ENCODE assay signal across 8 mouse cellular contexts in genomic region chr19:41894959-41895358, GRCm38 (mm10). TPM values are rescaled to one million over a fixed set of nuclear protein-coding genes. Genes with fewer than 3 reads are reported as not detected.
DNase-seq lines count a peak whose midpoint lies in the region; ATAC-seq and TF ChIP-seq lines count a peak whose summit lies in the region.

No protein-coding gene starts in this region.

- WGBS in heart, adult 2 months: 26% methylated on average over 7 of the region's 7 CpGs
- 56% methylated on average over 7 of the region's 7 CpGs for WGBS in midbrain, embryonic 10.5 days

- peak overlapping the region; percentile 68 for H3K27ac ChIP-seq in heart, adult 2 months
- H3K27ac ChIP-seq in MEL (ENCODE audit: control insufficient read depth, low read depth, low read length): peak overlapping the region; percentile 77; the same call in 1 of the 2 replicates
- no peak overlapping the region for H3K27ac ChIP-seq in midbrain, embryonic 10.5 days (replicated peaks)

- no peaks in the 10 kb centered on the region for H3K79me2 ChIP-seq in heart, adult 2 months (replicated peaks; ENCODE audit: control insufficient read depth, insufficient read depth, low read length)
- peaks cover 22% of the 10 kb centered on the region for H3K79me2 ChIP-seq in MEL (ENCODE audit: control insufficient read depth, insufficient read depth, low read length, poor library complexity)

- H3K4me1 ChIP-seq in heart, adult 2 months (ENCODE audit: control insufficient read depth, insufficient read depth, low read length): 0 out of 2 replicates have a peak, but pooled peaks cover 1% of the 10 kb centered on the region
- peaks cover 5 to 15% of the 10 kb centered on the region in 2 experiments; a peak in 3 of 4 replicates for H3K4me1 ChIP-seq in MEL (ENCODE audit: control insufficient read depth in 1 of 2, insufficient read depth in 2 of 2, low read length in 2 of 2)
- H3K4me1 ChIP-seq in midbrain, embryonic 10.5 days: peaks cover 22% of the 10 kb centered on the region

- no peak for TF ChIP-seq RAD21 in MEL (IDR thresholded peaks at IDR 0.05; ENCODE audit: low read depth, low read length)

- TF ChIP-seq POLR2A in heart, adult 2 months (IDR thresholded peaks at IDR 0.05; ENCODE audit: insufficient read depth, low read depth, low read length): no peak
- TF ChIP-seq POLR2A in MEL (IDR thresholded peaks at IDR 0.05; ENCODE audit: control insufficient read depth in 1 of 2, insufficient read depth in 1 of 2, low read depth in 1 of 2, low read length in 2 of 2, poor library complexity in 1 of 2): no peak

- H3K4me3 ChIP-seq in heart, adult 2 months: peak overlapping the region; percentile 69
- peak overlapping the region; percentile 86 to 87 for H3K4me3 ChIP-seq in MEL (ENCODE audit: control insufficient read depth in 1 of 2, insufficient read depth in 1 of 2, low read depth in 2 of 2, low read length in 2 of 2)
- H3K4me3 ChIP-seq in midbrain, embryonic 10.5 days: peak overlapping the region; percentile 93

- H3K36me3 ChIP-seq in heart, adult 2 months (ENCODE audit: control insufficient read depth, insufficient read depth, low read length): no peaks in the 10 kb centered on the region
- peaks cover 2 to 16% of the 10 kb centered on the region in 2 experiments for H3K36me3 ChIP-seq in MEL (ENCODE audit: control insufficient read depth in 1 of 2, insufficient read depth in 2 of 2, low read length in 2 of 2)
- peaks cover 28% of the 10 kb centered on the region for H3K36me3 ChIP-seq in midbrain, embryonic 10.5 days

- H3K9ac ChIP-seq in heart, adult 2 months (ENCODE audit: low read depth, low read length): no peak overlapping the region
- peak overlapping the region; percentile 84 for H3K9ac ChIP-seq in MEL (ENCODE audit: control insufficient read depth, low read depth, low read length, poor library complexity, severe bottlenecking)

- DNase-seq in heart, adult 2 months: peak; percentile 29 to 30
- DNase-seq in heart, postnatal 36 days: no peak
- peak; percentile 69 for DNase-seq in MEL (ENCODE audit: low read depth, low spot score)
- DNase-seq in heart, postnatal 10 days: peak; percentile 32 to 35
- no peak for DNase-seq in midbrain, embryonic 10.5 days (ENCODE audit: low spot score)
- no peak for DNase-seq in yolk sac, embryonic 10.5 days (ENCODE audit: low spot score)
- no peak for DNase-seq in right cerebral cortex, postnatal 36 days (ENCODE audit: low spot score in 2 of 2)

- no peak for TF ChIP-seq EP300 in heart, adult 2 months (IDR thresholded peaks at IDR 0.05; ENCODE audit: insufficient read depth, low read depth, low read length)
- no peak for TF ChIP-seq EP300 in MEL (IDR thresholded peaks at IDR 0.05; ENCODE audit: low read depth in 1 of 2, low read length in 2 of 2)

- intact Hi-C loops in heart, adult 2 months (cut with DNase I): loop anchor here (5.0 kb wide), 1 partner anchor 37 kb away; the partner anchor contains the start of genes Exosc1 and Zdhhc16
- intact Hi-C loops in heart, postnatal 36 days (cut with DNase I): loop anchor here (1.0 kb wide), 1 partner anchor 38 kb away; the partner anchor contains the start of genes Exosc1 and Zdhhc16
- intact Hi-C loops in heart, postnatal 10 days (cut with DNase I): no loop called here

- no peaks in the 10 kb centered on the region for H3K9me3 ChIP-seq in MEL (replicated peaks; ENCODE audit: insufficient read depth, low read length)
- H3K9me3 ChIP-seq in midbrain, embryonic 10.5 days (replicated peaks): no peaks in the 10 kb centered on the region

- TF ChIP-seq CTCF in heart, adult 2 months (IDR thresholded peaks at IDR 0.05): no peak
- no peak for TF ChIP-seq CTCF in MEL (IDR thresholded peaks at IDR 0.05 in 2 of 3, conservative IDR thresholded peaks at IDR 0.05 in 1 of 3; ENCODE audit: control insufficient read depth in 1 of 3, insufficient read depth in 1 of 3, low read depth in 2 of 3, low read length in 3 of 3, poor library complexity in 1 of 3, severe bottlenecking in 1 of 3)

- no peak for ATAC-seq in activated CD4-positive, CD25-positive, alpha-beta regulatory T cell, adult 4 months

- no peaks in the 10 kb centered on the region for H3K27me3 ChIP-seq in heart, adult 2 months (ENCODE audit: control insufficient read depth, insufficient read depth, low read length)
- no peaks in the 10 kb centered on the region for H3K27me3 ChIP-seq in MEL (ENCODE audit: control insufficient read depth in 1 of 2, insufficient read depth in 2 of 2, low read length in 2 of 2)
- no peaks in the 10 kb centered on the region for H3K27me3 ChIP-seq in midbrain, embryonic 10.5 days (ENCODE audit: low read depth, poor library complexity, severe bottlenecking)

TF ChIP-seq in MEL, 35 proteins besides CTCF, POLR2A, EP300 and RAD21:
- peak; percentile 40; the same call in 1 of the 2 replicates for TF ChIP-seq ETS1 (IDR thresholded peaks at IDR 0.05; ENCODE audit: low read depth, low read length)
- TF ChIP-seq CHD2 (IDR thresholded peaks at IDR 0.05; ENCODE audit: low read length): no peak
- TF ChIP-seq SIN3A (IDR thresholded peaks at IDR 0.05; ENCODE audit: low read length): no peak
- TF ChIP-seq NELFE (IDR thresholded peaks at IDR 0.05; ENCODE audit: low read depth, low read length): 0 out of 2 replicates have a peak, but pooled peaks have one; percentile 23

RNA-seq across cellular contexts. Expression of gene Rrp12, which starts 1.0 kb away (rescaled TPM):
- 10 to 100 TPM; 13.7 to 17.4 TPM for total RNA-seq in heart, adult 2 months (2021)
- polyA plus RNA-seq in heart, adult 2 months (2012; rRNA removed): 6.6 and 6.9 TPM in 2 replicates
- total RNA-seq in heart, postnatal 36 days (2021): 10 to 100 TPM; 17.0 to 17.3 TPM
- 93.8 and 106 TPM in 2 replicates for total RNA-seq in MEL (2012; rRNA removed)
- polyA plus RNA-seq in MEL (2012; ENCODE audit: insufficient read depth in 1 of 2, insufficient read length in 2 of 2, low read depth in 1 of 2, low replicate concordance in 2 of 2, missing spikeins in 1 of 2): 100 to 1,000 TPM in 1 of 2 experiments, 10 to 100 TPM in 1; 44.5 to 134 TPM
- total RNA-seq in heart, postnatal 10 days (2021): 10 to 100 TPM; 17.7 to 20.9 TPM
- 34.0 and 35.4 TPM in 2 replicates for polyA plus RNA-seq in midbrain, embryonic 10.5 days (2016; fragmentation: Nextera tagmentation; extraction: Ambion mirVana)
- 1 to 10 TPM; 6.9 to 8.8 TPM for polyA plus RNA-seq in activated CD4-positive, CD25-positive, alpha-beta regulatory T cell, adult 4 months (2017; shearing (Covaris generic))

RNA-seq across cellular contexts. Expression of gene Pgam1, which starts 16.8 kb away (rescaled TPM):
- 100 to 1,000 TPM; 122 to 135 TPM for total RNA-seq in heart, adult 2 months (2021)
- polyA plus RNA-seq in heart, adult 2 months (2012; rRNA removed): 111 and 162 TPM in 2 replicates
- total RNA-seq in heart, postnatal 36 days (2021): 10 to 100 TPM; 91.8 to 93.2 TPM
- total RNA-seq in MEL (2012; rRNA removed): 267 and 714 TPM in 2 replicates
- polyA plus RNA-seq in MEL (2012; ENCODE audit: insufficient read depth in 1 of 2, insufficient read length in 2 of 2, low read depth in 1 of 2, low replicate concordance in 2 of 2, missing spikeins in 1 of 2): 100 to 1,000 TPM; 220 to 756 TPM
- total RNA-seq in heart, postnatal 10 days (2021): 100 to 1,000 TPM; 116 to 154 TPM
- polyA plus RNA-seq in midbrain, embryonic 10.5 days (2016; fragmentation: Nextera tagmentation; extraction: Ambion mirVana): 924 and 1,153 TPM in 2 replicates
- polyA plus RNA-seq in activated CD4-positive, CD25-positive, alpha-beta regulatory T cell, adult 4 months (2017; shearing (Covaris generic)): 10 to 100 TPM; 60.3 to 83.9 TPM

RNA-seq across cellular contexts. Expression of gene Exosc1, which starts 38.3 kb away (rescaled TPM):
- total RNA-seq in heart, adult 2 months (2021): 10 to 100 TPM; 13.2 to 13.9 TPM
- polyA plus RNA-seq in heart, adult 2 months (2012; rRNA removed): 9.8 and 9.9 TPM in 2 replicates
- 10 to 100 TPM; 12.9 to 14.0 TPM for total RNA-seq in heart, postnatal 36 days (2021)
- 101 and 118 TPM in 2 replicates for total RNA-seq in MEL (2012; rRNA removed)
- 100 to 1,000 TPM; 162 to 390 TPM for polyA plus RNA-seq in MEL (2012; ENCODE audit: insufficient read depth in 1 of 2, insufficient read length in 2 of 2, low read depth in 1 of 2, low replicate concordance in 2 of 2, missing spikeins in 1 of 2)
- total RNA-seq in heart, postnatal 10 days (2021): 10 to 100 TPM; 13.3 to 15.8 TPM
- polyA plus RNA-seq in midbrain, embryonic 10.5 days (2016; fragmentation: Nextera tagmentation; extraction: Ambion mirVana): 82.1 and 96.4 TPM in 2 replicates
- polyA plus RNA-seq in activated CD4-positive, CD25-positive, alpha-beta regulatory T cell, adult 4 months (2017; shearing (Covaris generic)): 100 to 1,000 TPM in 1 of 2 experiments, 10 to 100 TPM in 1; 75.9 to 103 TPM

RNA-seq across cellular contexts. Expression of gene Zdhhc16, which starts 38.3 kb away (rescaled TPM):
- 10 to 100 TPM; 12.3 to 14.6 TPM for total RNA-seq in heart, adult 2 months (2021)
- polyA plus RNA-seq in heart, adult 2 months (2012; rRNA removed): 40.3 and 53.3 TPM in 2 replicates
- total RNA-seq in heart, postnatal 36 days (2021): 10 to 100 TPM; 16.2 to 17.4 TPM
- total RNA-seq in MEL (2012; rRNA removed): 95.2 and 99.2 TPM in 2 replicates
- 100 to 1,000 TPM in 1 of 2 experiments, not detected in 1; 128 TPM for polyA plus RNA-seq in MEL (2012; ENCODE audit: insufficient read depth in 1 of 2, insufficient read length in 2 of 2, low read depth in 1 of 2, low replicate concordance in 2 of 2, missing spikeins in 1 of 2)
- 10 to 100 TPM; 27.6 to 29.4 TPM for total RNA-seq in heart, postnatal 10 days (2021)
- polyA plus RNA-seq in midbrain, embryonic 10.5 days (2016; fragmentation: Nextera tagmentation; extraction: Ambion mirVana): 88.4 and 91.6 TPM in 2 replicates
- 10 to 100 TPM; 39.0 to 41.1 TPM for polyA plus RNA-seq in activated CD4-positive, CD25-positive, alpha-beta regulatory T cell, adult 4 months (2017; shearing (Covaris generic))

RNA-seq across cellular contexts. Expression of gene Frat2, which starts 47.0 kb away (rescaled TPM):
- total RNA-seq in heart, adult 2 months (2021): 1 to 10 TPM; 2.7 to 4.9 TPM
- 1.4 and 1.7 TPM in 2 replicates for polyA plus RNA-seq in heart, adult 2 months (2012; rRNA removed)
- total RNA-seq in heart, postnatal 36 days (2021): 1 to 10 TPM; 5.0 to 7.7 TPM
- 55.6 and 58.2 TPM in 2 replicates for total RNA-seq in MEL (2012; rRNA removed)
- polyA plus RNA-seq in MEL (2012; ENCODE audit: insufficient read depth in 1 of 2, insufficient read length in 2 of 2, low read depth in 1 of 2, low replicate concordance in 2 of 2, missing spikeins in 1 of 2): 100 to 1,000 TPM in 1 of 2 experiments, not detected in 1; 110 TPM
- total RNA-seq in heart, postnatal 10 days (2021): 1 to 10 TPM; 4.7 to 6.9 TPM
- 5.4 and 6.5 TPM in 2 replicates for polyA plus RNA-seq in midbrain, embryonic 10.5 days (2016; fragmentation: Nextera tagmentation; extraction: Ambion mirVana)
- 1 to 10 TPM in 1 of 2 experiments, under 1 TPM in 1; 0.65 to 1.5 TPM for polyA plus RNA-seq in activated CD4-positive, CD25-positive, alpha-beta regulatory T cell, adult 4 months (2017; shearing (Covaris generic))

Comparison
In these comparisons a context has a peak if more than half of its experiments do, and no peak if none do; other contexts are left out.
1. DNase-seq: peak in heart, adult 2 months (2 of 2), MEL (single experiment) and heart, postnatal 10 days (2 of 2); none in heart, postnatal 36 days (0 of 2), midbrain, embryonic 10.5 days (single experiment), yolk sac, embryonic 10.5 days (single experiment) and right cerebral cortex, postnatal 36 days (0 of 2).
2. Peak in every context shown above with its lines, with median percentiles within 50 percentile points of each other: H3K4me3 ChIP-seq.